Mouse (Mus musculus): Measurements from ENCODE around the gene Lemd2. TPM values are rescaled to one million over a fixed set of nuclear protein-coding genes. Genes with fewer than 3 reads are reported as not detected.

Gene Lemd2
- polyA plus RNA-seq, 1 experiment = 31.6 TPM

DNA sequence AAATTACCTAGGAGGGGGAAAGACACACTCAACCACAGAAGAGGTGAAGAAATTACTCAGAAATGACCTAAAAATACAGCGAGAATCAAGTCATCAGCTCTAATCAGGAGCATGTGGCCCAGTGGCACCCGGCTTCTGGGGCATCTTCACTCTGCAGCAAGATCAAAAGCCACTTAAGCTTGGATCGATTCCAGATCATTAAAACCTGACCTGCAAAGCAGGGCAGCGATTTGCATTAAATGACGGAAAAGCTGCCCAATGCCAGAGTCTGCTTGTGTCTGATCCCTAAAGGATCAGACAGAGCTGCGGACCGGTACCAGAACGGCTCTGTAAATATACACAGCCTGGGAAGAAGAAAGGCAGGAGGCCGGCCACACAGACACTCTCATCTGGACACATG lies 8.1 kb downstream of the Lemd2 start:
- H3K36me3 ChIP-seq (ENCODE audit: control insufficient read depth, insufficient read depth, low read length, poor library complexity, severe bottlenecking) = peaks cover 3% of the 10 kb centered on the region; the same call in 1 of the 2 replicates
- H3K27ac ChIP-seq (ENCODE audit: insufficient read depth, low read length) = no peak overlapping the region
- no peak overlapping the region for H3K4me3 ChIP-seq (ENCODE audit: low read depth, low read length)
- no peak for TF ChIP-seq POLR2A (IDR thresholded peaks at IDR 0.05; ENCODE audit: insufficient read depth, low read length)
- no peak for TF ChIP-seq CTCF (IDR thresholded peaks at IDR 0.05; ENCODE audit: low read depth, low read length)
- TF ChIP-seq EP300 (IDR thresholded peaks at IDR 0.05; ENCODE audit: insufficient read depth, low read depth, low read length) = no peak
- H3K9ac ChIP-seq (ENCODE audit: low read depth, poor library complexity, severe bottlenecking) = no peak overlapping the region
- no peaks in the 10 kb centered on the region for H3K9me3 ChIP-seq (replicated peaks; ENCODE audit: control insufficient read depth, insufficient read depth, low read length, poor library complexity, severe bottlenecking)
- H3K27me3 ChIP-seq (ENCODE audit: control insufficient read depth, insufficient read depth, low read length, poor library complexity, severe bottlenecking) = no peaks in the 10 kb centered on the region
- H3K4me1 ChIP-seq (ENCODE audit: control insufficient read depth, insufficient read depth, low read length) = no peaks in the 10 kb centered on the region

DNA sequence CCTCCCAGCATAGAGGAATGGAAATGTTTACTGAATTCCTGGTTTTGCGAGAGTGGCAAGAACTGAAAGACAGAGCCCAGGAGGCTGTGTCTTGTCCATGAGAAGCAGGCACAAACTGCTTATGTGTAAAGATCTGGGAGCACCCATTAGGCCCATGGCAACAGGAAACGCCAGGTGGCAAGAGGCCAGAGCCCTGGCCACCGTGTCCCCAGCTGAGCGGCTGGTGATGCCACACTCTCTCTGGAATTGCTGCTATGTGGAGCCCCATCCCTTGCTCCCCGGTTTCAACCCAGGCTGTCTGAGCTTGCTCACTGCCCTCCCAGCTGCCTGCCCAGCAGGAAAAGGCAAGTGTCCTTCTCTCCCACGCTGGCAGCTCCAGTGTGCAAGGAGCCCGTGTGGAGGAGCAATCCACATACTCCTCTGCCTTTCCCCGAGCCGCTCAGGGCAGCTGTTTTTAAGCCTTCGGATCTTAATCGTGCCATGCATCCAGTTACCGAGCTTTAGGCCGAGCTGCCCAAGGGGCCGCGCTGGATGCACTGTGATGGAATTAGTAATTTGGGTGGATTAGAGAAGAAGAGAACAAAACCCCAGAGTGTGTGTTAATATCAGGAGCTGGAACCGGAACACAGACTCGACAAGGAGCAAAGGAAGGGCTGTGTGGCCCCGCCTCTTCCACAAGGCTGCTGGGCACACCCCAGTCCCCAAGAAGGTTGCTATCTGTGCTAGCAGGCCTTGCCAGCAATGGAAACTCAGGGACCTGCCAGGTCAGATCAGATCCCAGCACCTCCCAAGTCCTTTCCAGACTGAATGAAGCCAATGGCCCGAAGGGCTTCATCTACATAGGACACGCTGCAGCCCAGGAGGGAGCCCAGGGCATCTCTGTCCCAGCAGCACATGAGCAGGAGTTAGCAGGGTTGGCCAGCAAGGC lies 9.7 kb downstream of the Lemd2 start:
- H3K27me3 ChIP-seq (ENCODE audit: control insufficient read depth, insufficient read depth, low read length, poor library complexity, severe bottlenecking) = no peaks in the 10 kb centered on the region
- H3K9ac ChIP-seq (ENCODE audit: low read depth, poor library complexity, severe bottlenecking) = no peak overlapping the region
- H3K36me3 ChIP-seq (ENCODE audit: control insufficient read depth, insufficient read depth, low read length, poor library complexity, severe bottlenecking) = no peaks in the 10 kb centered on the region
- TF ChIP-seq POLR2A (IDR thresholded peaks at IDR 0.05; ENCODE audit: insufficient read depth, low read length) = no peak
- H3K27ac ChIP-seq (ENCODE audit: insufficient read depth, low read length) = no peak overlapping the region
- no peaks in the 10 kb centered on the region for H3K4me1 ChIP-seq (ENCODE audit: control insufficient read depth, insufficient read depth, low read length)
- H3K4me3 ChIP-seq (ENCODE audit: low read depth, low read length) = no peak overlapping the region
- no peaks in the 10 kb centered on the region for H3K9me3 ChIP-seq (replicated peaks; ENCODE audit: control insufficient read depth, insufficient read depth, low read length, poor library complexity, severe bottlenecking)

DNA sequence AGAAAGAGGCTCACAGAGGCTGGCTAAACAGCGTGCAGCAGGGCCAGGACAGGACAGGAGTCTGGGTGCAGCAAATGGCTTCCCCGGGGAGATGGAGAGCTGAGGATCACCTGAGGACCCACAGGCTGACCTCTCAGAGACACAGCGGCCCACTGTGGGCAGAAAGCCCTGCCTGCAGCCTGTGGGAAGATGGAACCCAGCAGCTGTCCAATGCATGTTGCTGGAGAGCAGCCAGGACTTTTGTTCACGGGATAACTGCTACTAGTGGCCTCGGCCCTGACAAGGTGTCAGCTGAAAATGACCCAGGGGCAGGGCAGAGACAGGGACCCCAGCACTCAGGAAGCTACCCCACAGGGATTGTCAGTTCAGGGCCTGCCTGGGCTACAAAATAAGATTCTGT lies 12.5 kb downstream of the Lemd2 start:
- H3K27ac ChIP-seq (ENCODE audit: insufficient read depth, low read length) = no peak overlapping the region
- H3K27me3 ChIP-seq (ENCODE audit: control insufficient read depth, insufficient read depth, low read length, poor library complexity, severe bottlenecking) = no peaks in the 10 kb centered on the region
- no peaks in the 10 kb centered on the region for H3K9me3 ChIP-seq (replicated peaks; ENCODE audit: control insufficient read depth, insufficient read depth, low read length, poor library complexity, severe bottlenecking)
- no peak overlapping the region for H3K9ac ChIP-seq (ENCODE audit: low read depth, poor library complexity, severe bottlenecking)
- H3K4me1 ChIP-seq (ENCODE audit: control insufficient read depth, insufficient read depth, low read length) = no peaks in the 10 kb centered on the region
- H3K4me3 ChIP-seq (ENCODE audit: low read depth, low read length) = no peak overlapping the region
- H3K36me3 ChIP-seq (ENCODE audit: control insufficient read depth, insufficient read depth, low read length, poor library complexity, severe bottlenecking) = no peaks in the 10 kb centered on the region
- no peak for TF ChIP-seq POLR2A (IDR thresholded peaks at IDR 0.05; ENCODE audit: insufficient read depth, low read length)
- no peak for TF ChIP-seq EP300 (IDR thresholded peaks at IDR 0.05; ENCODE audit: insufficient read depth, low read depth, low read length)
- no peak for TF ChIP-seq CTCF (IDR thresholded peaks at IDR 0.05; ENCODE audit: low read depth, low read length)

DNA sequence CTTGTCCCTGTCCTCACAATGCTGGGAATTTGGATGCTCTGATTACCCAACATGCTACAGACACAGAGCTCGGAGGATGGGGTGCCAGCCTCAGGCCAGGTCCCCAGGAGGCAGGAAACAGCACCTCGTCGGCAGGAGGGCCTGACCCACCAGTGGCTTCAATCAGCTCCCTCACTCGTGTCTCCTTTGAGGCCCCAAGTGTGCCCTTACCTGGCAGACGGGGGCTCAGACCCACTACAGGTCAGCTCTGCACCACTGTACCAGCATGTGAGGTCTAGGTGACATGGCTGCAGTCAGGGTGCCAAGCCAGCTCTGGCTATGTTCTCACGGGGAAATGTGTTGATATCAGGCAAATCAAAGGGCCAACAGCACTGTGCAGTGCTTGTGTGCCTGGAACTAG lies 13.1 kb downstream of the Lemd2 start:
- no peaks in the 10 kb centered on the region for H3K36me3 ChIP-seq (ENCODE audit: control insufficient read depth, insufficient read depth, low read length, poor library complexity, severe bottlenecking)
- TF ChIP-seq POLR2A (IDR thresholded peaks at IDR 0.05; ENCODE audit: insufficient read depth, low read length) (no peak), EP300 (IDR thresholded peaks at IDR 0.05; ENCODE audit: insufficient read depth, low read depth, low read length) (no peak), CTCF (IDR thresholded peaks at IDR 0.05; ENCODE audit: low read depth, low read length) (no peak)
- no peaks in the 10 kb centered on the region for H3K27me3 ChIP-seq (ENCODE audit: control insufficient read depth, insufficient read depth, low read length, poor library complexity, severe bottlenecking)
- H3K4me1 ChIP-seq (ENCODE audit: control insufficient read depth, insufficient read depth, low read length) = no peaks in the 10 kb centered on the region
- H3K9ac ChIP-seq (ENCODE audit: low read depth, poor library complexity, severe bottlenecking) = no peak overlapping the region
- H3K27ac ChIP-seq (ENCODE audit: insufficient read depth, low read length) = no peak overlapping the region
- H3K4me3 ChIP-seq (ENCODE audit: low read depth, low read length) = no peak overlapping the region
- H3K9me3 ChIP-seq (replicated peaks; ENCODE audit: control insufficient read depth, insufficient read depth, low read length, poor library complexity, severe bottlenecking) = no peaks in the 10 kb centered on the region

DNA sequence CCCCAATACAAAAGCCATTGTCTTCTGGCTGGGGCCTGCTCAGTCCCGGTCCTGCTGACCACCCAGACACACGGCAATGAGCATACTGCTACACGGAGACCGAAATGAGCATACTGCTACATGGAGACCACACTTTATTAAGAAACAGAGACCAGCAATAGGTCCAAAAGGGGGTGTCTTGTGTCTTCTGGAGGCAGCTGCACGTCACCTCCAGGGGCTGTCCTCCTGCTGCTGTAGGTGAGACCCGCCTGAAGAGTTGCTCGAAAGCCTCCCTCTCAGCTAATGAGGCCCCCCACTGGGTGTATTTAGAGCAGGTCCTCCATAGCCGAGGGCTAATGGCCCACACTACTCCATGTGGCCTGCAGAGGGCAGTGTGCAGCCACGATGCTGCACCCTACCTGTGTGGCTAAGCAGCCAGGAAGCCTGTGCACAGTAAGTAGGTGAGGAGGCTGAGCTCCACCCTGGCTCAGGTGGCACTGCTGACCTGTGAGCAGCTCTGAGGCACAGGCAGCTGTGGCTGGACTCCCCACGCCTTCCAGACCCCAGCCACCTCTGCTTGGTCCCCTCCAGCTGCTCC lies 14.5 kb downstream of the Lemd2 start:
- Histone ChIP-seq H3K27ac (ENCODE audit: insufficient read depth, low read length) (no peak overlapping the region), H3K27me3 (ENCODE audit: control insufficient read depth, insufficient read depth, low read length, poor library complexity, severe bottlenecking) (no peaks in the 10 kb centered on the region), H3K9ac (ENCODE audit: low read depth, poor library complexity, severe bottlenecking) (no peak overlapping the region), H3K36me3 (ENCODE audit: control insufficient read depth, insufficient read depth, low read length, poor library complexity, severe bottlenecking) (no peaks in the 10 kb centered on the region), H3K9me3 (replicated peaks; ENCODE audit: control insufficient read depth, insufficient read depth, low read length, poor library complexity, severe bottlenecking) (no peaks in the 10 kb centered on the region), H3K4me1 (ENCODE audit: control insufficient read depth, insufficient read depth, low read length) (no peaks in the 10 kb centered on the region), H3K4me3 (ENCODE audit: low read depth, low read length) (no peak overlapping the region)
- TF ChIP-seq CTCF (IDR thresholded peaks at IDR 0.05; ENCODE audit: low read depth, low read length) (peak; percentile 99), POLR2A (IDR thresholded peaks at IDR 0.05; ENCODE audit: insufficient read depth, low read length) (no peak), EP300 (IDR thresholded peaks at IDR 0.05; ENCODE audit: insufficient read depth, low read depth, low read length) (no peak)

DNA sequence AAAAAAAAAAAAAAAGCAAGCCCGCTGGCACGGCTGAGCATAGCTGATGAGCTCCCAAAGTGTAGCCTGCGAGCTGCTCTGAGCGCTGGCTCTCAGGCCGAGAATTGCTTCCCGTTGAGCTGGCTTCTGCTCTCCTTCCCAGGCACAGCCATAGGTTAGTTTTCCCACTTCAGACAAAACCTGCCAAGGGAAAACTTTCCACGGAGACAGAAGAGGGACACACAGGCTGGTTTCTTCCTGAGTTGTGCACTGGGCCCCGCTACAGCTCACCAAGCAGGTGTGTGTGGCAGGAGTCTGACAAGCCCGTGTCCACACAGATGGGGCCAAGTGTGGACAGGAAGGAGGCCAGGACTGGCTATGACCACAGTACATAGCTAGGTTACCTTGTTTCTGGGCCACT lies 15.4 kb downstream of the Lemd2 start:
- no peak overlapping the region for H3K27ac ChIP-seq (ENCODE audit: insufficient read depth, low read length)
- TF ChIP-seq POLR2A (IDR thresholded peaks at IDR 0.05; ENCODE audit: insufficient read depth, low read length) (no peak), EP300 (IDR thresholded peaks at IDR 0.05; ENCODE audit: insufficient read depth, low read depth, low read length) (no peak), CTCF (IDR thresholded peaks at IDR 0.05; ENCODE audit: low read depth, low read length) (no peak)
- no peak overlapping the region for H3K9ac ChIP-seq (ENCODE audit: low read depth, poor library complexity, severe bottlenecking)
- no peaks in the 10 kb centered on the region for H3K27me3 ChIP-seq (ENCODE audit: control insufficient read depth, insufficient read depth, low read length, poor library complexity, severe bottlenecking)
- no peaks in the 10 kb centered on the region for H3K4me1 ChIP-seq (ENCODE audit: control insufficient read depth, insufficient read depth, low read length)
- no peak overlapping the region for H3K4me3 ChIP-seq (ENCODE audit: low read depth, low read length)
- no peaks in the 10 kb centered on the region for H3K9me3 ChIP-seq (replicated peaks; ENCODE audit: control insufficient read depth, insufficient read depth, low read length, poor library complexity, severe bottlenecking)
- H3K36me3 ChIP-seq (ENCODE audit: control insufficient read depth, insufficient read depth, low read length, poor library complexity, severe bottlenecking) = no peaks in the 10 kb centered on the region

Measured in ES-Bruce4 (cell line).